Mouse (Mus musculus): ENCODE results near the gene Ajm1.

- TF ChIP-seq CTCF (IDR thresholded peaks at IDR 0.05; ENCODE audit: insufficient read depth, low read depth, low read length) (no peak), POLR2A (IDR thresholded peaks at IDR 0.05; ENCODE audit: insufficient read depth, low read depth, low read length) (no peak)
Measured at GRCm38 (mm10) chr2:25584152-25584551, 2.6 kb upstream of the Ajm1 start.
